Mouse (Mus musculus): ENCODE results near the gene Sp7.
"Not testable (repeated sequence)": the region's sequence is repeated elsewhere in the genome, so short reads cannot be mapped to it uniquely, and the experiment has no call there.

The Sp7 gene

DNA sequence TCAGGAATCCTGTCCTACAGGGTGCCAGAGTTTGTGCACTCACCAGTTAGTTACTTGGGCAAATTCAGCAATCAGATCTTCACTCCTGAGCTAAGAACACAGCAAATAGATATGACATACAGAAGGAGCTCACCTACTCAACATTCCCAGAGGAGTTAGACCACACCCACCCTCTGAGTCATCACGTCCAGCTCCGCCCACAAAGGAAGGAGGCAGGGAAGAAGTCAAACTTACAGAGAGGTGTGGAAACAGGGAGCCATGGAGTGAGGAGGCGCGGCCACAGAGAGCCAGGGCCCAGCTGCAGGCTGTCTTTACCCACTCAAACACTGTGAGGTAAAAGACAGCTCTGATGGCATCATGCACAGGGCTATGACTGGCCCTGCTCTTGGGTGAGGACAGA is 20.5 kb downstream of the Sp7 start:
- in situ Hi-C loops (cut with MseI, MboI): no loop called here

DNA sequence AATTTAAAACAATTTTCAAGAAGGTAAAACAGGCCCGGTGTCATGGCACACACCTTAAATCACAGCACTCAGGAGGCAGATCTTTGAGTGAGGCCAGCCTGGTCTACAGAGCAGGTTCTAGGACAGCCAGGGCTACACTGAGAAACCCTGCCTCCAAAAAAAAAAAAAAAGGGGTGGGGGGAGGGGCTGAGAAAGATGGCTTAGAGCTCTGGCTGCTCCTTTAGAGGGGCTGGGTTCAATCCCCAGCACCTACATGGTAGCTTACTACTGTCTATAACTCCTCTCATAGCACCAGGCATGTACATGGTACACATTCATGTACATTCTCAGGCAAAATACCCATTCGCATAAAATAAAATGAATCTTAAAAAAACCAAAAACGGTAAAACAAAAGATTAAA is 22.5 kb downstream of the Sp7 start:
- in situ Hi-C loops (cut with MseI, MboI): no loop called here

DNA sequence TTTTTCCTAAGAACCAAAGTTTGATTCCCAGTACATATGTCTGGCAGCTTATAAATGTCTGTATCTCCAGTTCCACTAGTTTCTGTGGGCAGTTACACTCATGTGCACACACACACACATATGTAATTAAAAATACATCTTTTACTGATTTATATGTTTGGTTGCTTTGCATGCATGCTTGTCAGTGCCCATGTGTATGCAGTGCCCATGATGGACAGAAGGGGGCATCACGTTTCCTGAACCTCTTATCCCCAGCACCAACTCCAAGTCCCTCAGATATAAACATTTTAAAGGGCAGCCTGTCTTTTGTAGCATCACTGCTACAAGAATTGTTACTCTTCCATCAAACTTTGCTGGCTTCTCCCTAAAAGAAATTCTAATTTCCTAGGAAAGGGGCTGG is 25.4 kb downstream of the Sp7 start:
- in situ Hi-C loops (cut with MseI, MboI): no loop called here

DNA sequence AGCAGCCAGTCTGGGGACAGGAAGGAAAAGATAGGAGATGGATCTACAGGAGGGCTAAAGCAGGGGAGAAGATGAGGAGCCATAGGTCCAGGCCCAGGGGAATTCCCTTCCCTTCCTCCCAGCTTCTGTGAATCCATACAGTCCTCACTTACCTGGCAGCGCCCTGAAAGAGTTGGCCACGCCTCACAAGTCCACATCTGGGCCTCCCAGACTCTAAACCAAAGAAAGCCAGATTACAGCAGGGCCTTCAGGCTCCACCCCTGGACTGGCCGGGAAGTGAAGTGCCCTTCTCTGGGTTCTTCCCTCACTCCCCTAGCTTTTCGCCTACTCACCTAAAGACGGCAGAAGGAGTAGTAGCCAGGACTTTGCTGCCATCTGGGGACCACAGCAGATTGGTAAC is 27.4 kb downstream of the Sp7 start:
- in situ Hi-C loops (cut with MseI, MboI): no loop called here

DNA sequence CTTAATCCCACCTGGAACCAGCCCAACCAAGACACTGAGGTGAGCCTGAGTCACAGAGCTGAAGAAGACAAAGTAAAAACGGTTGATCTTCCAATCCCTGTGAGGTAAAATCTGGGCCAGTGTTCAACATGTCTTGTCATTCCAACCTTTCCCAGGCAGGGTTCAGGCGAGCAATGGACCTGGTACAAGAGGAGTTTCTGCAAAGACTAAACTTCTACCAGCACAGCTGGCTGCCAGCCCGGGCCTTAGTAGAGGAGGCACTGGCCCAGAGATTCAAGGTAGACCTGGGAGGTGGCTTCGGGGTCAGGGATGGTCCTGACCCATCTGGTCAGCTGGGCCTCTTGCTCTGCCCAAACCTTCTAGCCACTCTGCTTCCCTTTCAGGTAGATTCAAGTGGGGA is 30.0 kb downstream of the Sp7 start:
- in situ Hi-C loops (cut with MseI, MboI): no loop called here

DNA sequence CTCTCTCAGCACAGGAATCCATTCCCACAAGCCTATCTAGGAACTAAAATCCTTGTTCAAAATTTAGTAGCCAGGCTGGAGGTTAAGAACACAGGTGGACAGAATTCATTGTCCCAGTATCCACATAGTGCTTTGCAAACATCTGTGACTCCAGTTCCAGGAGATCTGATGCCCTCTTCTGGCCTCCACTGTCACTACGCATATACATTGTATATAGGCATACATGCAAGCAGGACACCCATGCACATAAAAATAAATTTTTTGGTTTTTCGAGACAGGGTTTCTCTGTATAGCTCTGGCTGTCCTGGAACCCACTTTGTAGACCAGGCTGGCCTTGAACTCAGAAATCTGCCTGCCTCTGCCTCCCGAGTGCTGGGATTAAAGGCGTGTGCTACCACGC is 31.1 kb downstream of the Sp7 start:
- in situ Hi-C loops (cut with MseI, MboI): not testable (repeated sequence)

DNA sequence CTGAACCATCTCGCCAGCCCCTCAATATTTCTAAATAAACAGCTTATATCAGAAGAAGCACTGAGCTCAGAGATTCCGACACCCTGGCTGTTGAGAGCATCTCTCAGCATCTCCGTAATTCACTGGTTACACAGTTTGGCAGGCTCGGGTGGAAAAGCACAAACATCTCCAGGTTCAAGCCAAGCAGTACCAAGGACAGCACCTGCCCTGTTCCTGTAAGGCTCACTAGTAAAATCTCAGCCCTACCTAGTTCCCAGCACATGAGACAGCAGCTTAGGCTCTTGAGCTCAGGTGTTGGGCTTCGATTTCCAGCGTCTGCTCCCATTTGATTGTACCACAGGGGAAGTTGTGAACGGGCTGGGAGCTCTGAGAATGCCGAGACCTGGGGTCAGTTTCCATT is 31.7 kb downstream of the Sp7 start:
- in situ Hi-C loops (cut with MseI, MboI): no loop called here

DNA sequence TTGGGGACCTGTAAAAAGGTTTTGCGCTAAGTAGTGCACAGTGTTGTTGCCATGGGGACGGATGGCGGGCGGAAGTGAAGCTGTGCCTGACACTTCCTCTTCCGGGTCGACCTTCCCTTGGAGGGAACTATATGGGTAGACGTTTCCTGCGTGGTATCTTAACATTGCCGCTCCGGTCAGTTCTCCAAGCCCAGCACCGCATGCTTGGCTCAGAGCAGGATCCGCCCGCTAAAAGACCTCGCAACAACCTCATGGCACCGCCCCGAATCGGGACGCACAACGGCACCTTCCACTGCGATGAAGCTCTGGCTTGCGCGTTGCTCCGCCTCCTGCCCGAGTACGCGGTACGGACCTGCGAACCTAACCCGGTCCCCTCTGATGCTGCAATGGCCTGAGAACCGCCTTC is 35.4 kb downstream of the Sp7 start, which contains the start of gene Myg1:
Myg1 (plus strand) TSS at position 100 of the 406 bp plus-strand sequence.
- in situ Hi-C loops (cut with MseI, MboI): no loop called here

DNA sequence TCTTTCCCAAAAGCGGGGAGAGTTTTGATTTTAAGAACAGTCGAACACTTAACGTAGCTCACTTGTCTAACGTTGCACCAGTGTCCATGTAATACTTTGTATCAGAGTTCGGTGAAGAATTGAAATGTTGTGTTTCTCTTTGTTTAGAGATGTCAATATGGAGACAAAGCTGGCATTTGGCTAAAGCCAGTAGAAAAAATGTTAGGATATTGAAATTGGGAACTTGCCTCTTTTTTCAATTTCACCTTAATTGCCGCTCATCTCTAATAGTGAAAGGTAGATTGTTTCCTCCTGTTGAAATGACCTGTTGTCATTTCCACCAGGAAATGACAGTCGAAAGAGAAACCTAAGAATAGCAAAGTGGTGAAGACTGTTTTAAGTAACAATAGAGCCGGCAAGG is 40.1 kb downstream of the Sp7 start:
- in situ Hi-C loops (cut with MseI, MboI): no loop called here

DNA sequence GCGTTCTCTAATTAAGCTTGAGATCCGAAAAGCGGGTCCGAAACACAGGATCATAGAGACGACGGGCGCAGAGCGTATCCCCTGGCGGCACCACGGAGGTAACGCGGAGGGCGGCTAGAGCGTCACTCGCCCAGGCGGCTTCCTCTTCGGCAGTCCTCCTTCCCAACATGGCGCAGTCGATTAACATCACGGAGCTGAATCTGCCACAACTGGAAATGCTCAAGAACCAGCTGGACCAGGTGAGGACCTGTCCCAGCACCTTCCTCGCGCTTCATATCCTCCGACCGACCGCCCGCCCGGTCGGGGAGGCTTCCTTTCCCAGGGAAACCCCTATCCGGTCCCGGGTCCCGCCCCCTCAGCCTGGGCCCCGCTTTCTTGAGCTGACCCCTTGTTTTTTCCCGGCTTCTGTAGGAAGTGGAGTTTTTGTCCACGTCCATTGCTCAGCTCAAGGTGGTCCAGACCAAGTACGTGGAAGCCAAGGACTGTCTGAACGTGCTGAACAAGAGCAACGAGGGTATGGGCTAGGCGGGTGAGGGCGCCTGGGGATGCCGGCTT is 40.9 kb downstream of the Sp7 start, which contains the start of gene Pfdn5:
Pfdn5 (plus strand) TSS at position 95 of the 555 bp plus-strand sequence.
- in situ Hi-C loops (cut with MseI, MboI): no loop called here

DNA sequence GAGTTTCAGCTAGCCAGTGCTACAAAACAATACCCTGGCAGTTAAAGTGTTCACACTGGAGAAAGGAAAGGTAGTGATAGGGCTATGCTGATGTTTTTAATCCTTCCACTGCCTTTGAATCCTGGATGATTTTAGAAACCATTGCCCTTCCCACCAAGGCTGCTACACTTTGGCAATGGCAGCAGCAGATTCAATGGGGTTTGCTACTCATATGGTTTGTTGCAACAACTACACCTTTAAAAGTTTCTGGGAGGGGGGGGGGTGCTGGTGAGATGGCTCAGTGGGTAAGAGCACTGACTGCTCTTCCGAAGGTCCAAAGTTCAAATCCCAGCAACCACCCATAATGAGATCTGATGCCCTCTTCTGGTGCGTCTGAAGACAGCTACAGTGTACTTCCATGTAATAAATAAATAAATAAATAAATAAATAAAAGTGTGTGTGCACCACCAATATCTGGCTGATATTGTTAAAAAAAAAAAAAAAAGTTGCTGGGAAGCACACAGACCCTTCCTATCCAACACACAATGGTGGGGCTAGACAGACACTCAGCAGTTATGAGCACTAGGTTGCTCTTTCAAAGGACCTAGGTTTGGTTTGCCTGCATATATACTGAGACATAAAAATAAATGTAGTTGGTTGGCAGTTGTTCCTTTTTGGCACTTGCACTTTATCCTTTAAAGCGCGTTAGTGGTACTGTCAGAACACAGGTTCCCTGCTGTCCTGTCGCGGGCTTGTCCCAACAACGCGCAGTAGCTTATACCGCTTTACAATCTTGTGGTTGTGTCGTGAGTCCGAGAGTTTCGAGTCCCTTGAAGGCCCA is 42.1 kb downstream of the Sp7 start:
- in situ Hi-C loops (cut with MseI, MboI): no loop called here

DNA sequence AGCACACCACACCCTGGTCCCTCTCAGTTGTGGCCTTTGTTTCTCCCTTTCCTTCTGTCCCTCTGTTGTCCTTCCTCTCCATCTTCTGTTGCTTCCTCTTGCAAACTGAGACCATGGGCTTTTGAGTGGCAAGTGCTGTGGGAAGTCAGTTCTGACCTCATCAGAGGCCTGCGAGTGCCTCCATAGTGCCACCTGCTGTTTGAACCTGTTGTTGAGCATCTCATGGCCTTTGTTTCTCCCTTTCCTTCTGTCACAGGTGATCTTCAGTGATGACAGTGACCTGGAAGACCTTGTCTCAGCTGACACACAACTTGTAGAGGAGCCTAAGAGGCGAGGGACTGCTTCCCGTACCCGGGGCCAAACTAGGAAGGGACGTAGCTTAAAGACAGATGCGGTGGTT is 50.7 kb downstream of the Sp7 start:
- in situ Hi-C loops (cut with MseI, MboI): no loop called here

DNA sequence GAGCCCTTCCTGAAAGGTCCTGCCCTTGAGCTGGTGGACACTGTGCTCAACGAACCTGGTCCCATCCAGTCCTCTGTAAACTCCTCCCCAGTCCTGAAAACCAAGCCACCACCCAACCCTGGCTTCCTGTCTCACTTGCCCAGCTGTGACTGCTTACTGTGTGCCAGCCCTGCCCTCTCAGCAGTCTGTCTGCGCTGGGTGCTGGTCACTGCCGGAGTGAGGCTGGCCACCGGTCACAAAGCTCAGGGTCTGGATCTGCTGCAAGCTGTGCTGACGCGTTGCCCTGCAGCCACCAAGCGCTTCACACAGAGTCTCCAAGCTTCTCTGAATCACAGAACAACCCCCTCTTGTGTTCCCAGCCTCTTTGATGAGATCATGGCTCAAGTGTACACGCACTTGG is 51.7 kb downstream of the Sp7 start:
- in situ Hi-C loops (cut with MseI, MboI): no loop called here

DNA sequence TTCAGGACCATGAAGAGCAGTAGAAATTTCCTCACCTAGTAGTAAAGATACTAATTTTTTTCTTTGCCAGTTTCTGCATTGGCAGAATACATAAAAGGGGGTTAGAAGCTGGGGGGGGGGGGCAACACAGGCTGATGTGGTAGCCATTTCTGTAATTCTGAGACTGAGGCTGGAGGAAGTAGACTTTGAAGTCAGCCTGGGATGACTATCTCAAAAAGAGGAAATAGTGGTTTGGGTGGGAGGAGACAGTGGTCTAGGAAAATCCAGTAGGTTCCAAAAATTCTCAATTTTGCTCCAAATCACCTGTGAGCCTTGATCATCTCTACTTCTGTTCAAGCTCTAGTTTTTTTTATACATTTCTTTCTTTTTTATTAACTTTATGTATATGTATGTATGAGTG is 55.5 kb downstream of the Sp7 start:
- in situ Hi-C loops (cut with MseI, MboI): no loop called here

DNA sequence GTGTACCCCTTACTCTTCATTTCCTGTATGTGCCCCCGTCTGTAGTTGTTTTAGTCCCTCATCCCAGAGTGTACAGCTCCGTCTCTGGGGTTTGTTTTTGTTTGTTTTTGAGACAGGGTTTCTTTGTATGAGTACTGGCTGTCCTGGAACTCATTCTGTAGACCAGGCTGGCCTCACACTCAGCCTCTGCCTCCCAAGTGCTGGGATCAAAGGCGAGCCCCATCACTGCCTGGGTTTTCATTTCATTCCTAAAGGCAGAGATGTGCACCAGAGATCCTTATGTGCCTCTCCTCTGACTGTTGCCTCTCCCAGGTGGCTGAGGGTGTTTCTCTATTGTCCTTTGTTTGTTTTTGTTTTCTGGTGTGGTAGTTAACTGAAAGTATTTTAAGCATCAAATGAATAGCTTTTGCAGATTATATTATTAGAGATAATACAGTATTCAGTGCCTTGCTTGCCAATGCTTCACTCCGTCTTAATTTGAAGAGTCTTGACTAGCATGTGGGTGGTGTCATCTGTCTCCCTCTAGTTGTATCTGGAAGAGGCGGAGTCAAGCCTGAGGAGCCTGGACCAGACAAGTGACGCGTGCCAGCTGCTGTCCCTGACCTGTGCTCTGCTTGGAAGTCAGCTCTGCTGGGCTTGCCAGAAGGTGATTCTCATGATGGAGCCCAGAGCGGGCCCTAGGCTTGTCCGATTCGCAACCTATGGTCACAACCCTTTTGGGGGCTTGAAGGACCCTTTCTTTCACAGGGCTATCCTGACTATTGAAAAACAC is 56.7 kb downstream of the Sp7 start:
- in situ Hi-C loops (cut with MseI, MboI): no loop called here

DNA sequence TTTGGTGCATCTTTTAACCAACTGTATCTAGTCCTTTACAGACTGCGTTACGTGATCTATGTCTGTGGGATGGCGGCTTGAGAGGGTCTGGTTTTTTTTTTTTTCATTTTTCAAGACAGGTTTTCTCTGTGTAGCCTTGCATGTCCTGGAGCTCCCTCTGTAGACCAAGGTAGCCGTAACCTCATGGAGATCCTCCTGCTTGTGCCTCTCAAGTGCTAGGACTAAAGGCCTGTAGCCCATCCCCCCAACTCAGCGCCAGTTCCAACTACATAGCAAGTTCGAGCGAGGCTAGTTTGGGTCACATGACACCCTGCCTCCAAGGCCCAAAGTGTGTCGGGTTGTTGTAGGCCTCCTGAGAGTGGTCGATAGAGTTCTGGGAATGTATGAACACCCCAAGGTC is 58.3 kb downstream of the Sp7 start:
- in situ Hi-C loops (cut with MseI, MboI): no loop called here
